ENCODE assay signal across 20 mouse cellular contexts in the genomic region with DNA sequence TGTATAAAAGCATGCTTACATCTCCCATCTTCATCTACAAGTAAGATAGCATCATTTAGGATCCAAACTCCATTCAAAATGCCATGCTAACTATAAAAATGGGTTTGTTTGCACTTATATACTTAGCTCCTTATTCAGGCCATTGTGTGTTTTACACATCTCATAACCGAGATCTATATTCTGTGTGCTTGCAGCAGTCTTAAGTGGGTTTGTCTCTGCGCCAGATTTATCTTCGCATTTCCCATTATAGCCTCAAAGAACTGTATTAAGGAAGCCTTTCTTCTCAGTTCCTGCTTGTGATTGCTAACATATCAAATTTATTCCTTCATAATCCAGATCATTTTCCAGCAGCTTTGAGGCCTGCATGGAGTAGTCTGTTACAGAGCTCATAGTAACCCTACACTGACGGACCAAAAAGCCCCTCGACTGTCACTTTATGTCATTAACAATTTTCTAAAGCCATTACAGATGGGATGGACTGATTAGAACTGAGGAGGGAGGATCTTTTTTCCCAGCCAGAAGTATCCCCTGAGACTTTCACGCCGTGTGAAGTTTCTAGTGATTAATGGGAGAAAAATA.
DNase-seq lines count a peak whose midpoint lies in the region; ATAC-seq lines count a peak whose summit lies in the region.
"Had no signal": no experiment of that assay in that cellular context is flagged by ENCODE, and none has a peak within 500 bp of the region (broad histone marks: within the 10 kb centered on the region; RNA-seq: fewer than 3 reads in every experiment).

No protein-coding gene starts in this region.

- peak; percentile 68; the same call in 1 of the 2 replicates for ATAC-seq in hindbrain, embryonic 12.5 days (ENCODE audit: low FRiP score)
- ATAC-seq in hindbrain, embryonic 14.5 days (ENCODE audit: low FRiP score) = no peak

- no peak overlapping the region for H3K9ac ChIP-seq in hindbrain, embryonic 12.5 days
- no peak overlapping the region for H3K9ac ChIP-seq in hindbrain, embryonic 14.5 days
- H3K9ac ChIP-seq: hindbrain, embryonic 15.5 days; neural tube, embryonic 12.5 days had no signal

- no peak overlapping the region for H3K4me3 ChIP-seq in hindbrain, embryonic 12.5 days
- no peak overlapping the region for H3K4me3 ChIP-seq in hindbrain, embryonic 14.5 days (replicated peaks; ENCODE audit: low read length)
- H3K4me3 ChIP-seq: hindbrain, embryonic 15.5 days; neural tube, embryonic 12.5 days had no signal

- H3K4me1 ChIP-seq in hindbrain, embryonic 12.5 days = no peaks in the 10 kb centered on the region
- peaks cover 6% of the 10 kb centered on the region; the same call in 1 of the 2 replicates for H3K4me1 ChIP-seq in hindbrain, embryonic 14.5 days (replicated peaks; ENCODE audit: control insufficient read depth, insufficient read depth, low read length)
- H3K4me1 ChIP-seq: hindbrain, embryonic 15.5 days; neural tube, embryonic 12.5 days had no signal

- H3K9me3 ChIP-seq in hindbrain, embryonic 12.5 days (replicated peaks) = no peaks in the 10 kb centered on the region
- H3K9me3 ChIP-seq in hindbrain, embryonic 14.5 days (ENCODE audit: control insufficient read depth, low read length) = no peaks in the 10 kb centered on the region
- H3K9me3 ChIP-seq: hindbrain, embryonic 15.5 days; neural tube, embryonic 12.5 days had no signal

- 55% methylated on average over 7 of the region's 7 CpGs for WGBS in hindbrain, embryonic 12.5 days
- WGBS in hindbrain, embryonic 14.5 days = 48% methylated on average over 7 of the region's 7 CpGs

- no peak overlapping the region for H3K27ac ChIP-seq in hindbrain, embryonic 12.5 days
- H3K27ac ChIP-seq in hindbrain, embryonic 14.5 days = no peak overlapping the region
- H3K27ac ChIP-seq: hindbrain, embryonic 15.5 days; neural tube, embryonic 12.5 days; stomach, postnatal 0 days had no signal

- no peaks in the 10 kb centered on the region for H3K36me3 ChIP-seq in hindbrain, embryonic 12.5 days
- H3K36me3 ChIP-seq in hindbrain, embryonic 14.5 days (replicated peaks; ENCODE audit: control insufficient read depth, insufficient read depth) = no peaks in the 10 kb centered on the region
- H3K36me3 ChIP-seq: hindbrain, embryonic 15.5 days; neural tube, embryonic 12.5 days had no signal

- no peak overlapping the region for H3K4me2 ChIP-seq in hindbrain, embryonic 12.5 days (replicated peaks)
- H3K4me2 ChIP-seq in hindbrain, embryonic 14.5 days (replicated peaks) = no peak overlapping the region
- H3K4me2 ChIP-seq: hindbrain, embryonic 15.5 days; neural tube, embryonic 12.5 days had no signal

- H3K27me3 ChIP-seq in hindbrain, embryonic 12.5 days = no peaks in the 10 kb centered on the region
- H3K27me3 ChIP-seq in hindbrain, embryonic 14.5 days (ENCODE audit: control insufficient read depth, insufficient read depth, low read length) = no peaks in the 10 kb centered on the region
- H3K27me3 ChIP-seq: CH12.LX; hindbrain, embryonic 15.5 days; neural tube, embryonic 12.5 days had no signal

- peak; percentile 25 for DNase-seq in embryo, embryonic 10.5 days (ENCODE audit: low spot score)
- no peak for DNase-seq in embryo, embryonic 10 days (ENCODE audit: low spot score)
- no peak for DNase-seq in hindbrain, embryonic 14.5 days (ENCODE audit: low spot score)
- DNase-seq in right cerebral cortex, adult 2 months (ENCODE audit: low spot score in 2 of 2) = peak; percentile 6 to 36
- no peak for DNase-seq in right cerebral cortex, postnatal 25 days
- no peak for DNase-seq in heart, adult 11 months
- no peak for DNase-seq in ovary, postnatal 10 days (ENCODE audit: low spot score)
- DNase-seq: adrenal gland, postnatal 14 days; cerebellum, postnatal 25 days; kidney, adult 9 months; layer of hippocampus, postnatal 36 days; liver; lung, adult 18-20 months; lung, postnatal 36 days; thymus, postnatal 25 days had no signal

Comparison
In these comparisons a context has a peak if more than half of its experiments do, and no peak if none do; other contexts are left out.
1. DNase-seq: peak in embryo, embryonic 10.5 days (single experiment) and right cerebral cortex, adult 2 months (2 of 2); none in embryo, embryonic 10 days (single experiment), hindbrain, embryonic 14.5 days (single experiment), right cerebral cortex, postnatal 25 days (single experiment), heart, adult 11 months (single experiment) and ovary, postnatal 10 days (single experiment).